Mouse (Mus musculus): ENCODE data around the gene Pias1.

DNA sequence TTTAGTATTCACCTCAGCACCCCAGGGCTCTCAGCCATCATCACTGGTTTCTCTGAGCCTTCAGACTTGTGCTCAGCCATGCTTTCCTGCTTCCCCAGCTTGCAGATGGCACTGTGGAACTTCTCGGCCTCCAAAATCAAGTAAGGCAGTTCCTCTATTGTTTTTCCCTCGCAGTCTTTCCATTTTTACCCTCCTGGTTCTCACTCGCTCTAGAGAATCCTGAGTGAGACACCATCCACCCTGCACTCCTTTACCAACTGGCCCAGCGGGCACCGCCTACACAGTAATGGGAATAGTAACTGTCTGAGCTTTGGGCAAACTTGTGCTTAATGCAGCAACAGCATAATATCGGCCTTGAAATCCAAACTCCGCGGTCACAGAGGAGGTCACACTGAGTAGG, 82.7 kb downstream of the Pias1 start:
- TF ChIP-seq MYB (IDR thresholded peaks at IDR 0.05; ENCODE audit: low read depth, low read length): no peak
- no peak for TF ChIP-seq CTCF (IDR thresholded peaks at IDR 0.05 in 2 of 3, conservative IDR thresholded peaks at IDR 0.05 in 1 of 3; ENCODE audit: control insufficient read depth in 1 of 3, insufficient read depth in 1 of 3, low read depth in 2 of 3, low read length in 3 of 3, poor library complexity in 1 of 3, severe bottlenecking in 1 of 3)
- TF ChIP-seq ZKSCAN1 (IDR thresholded peaks at IDR 0.05; ENCODE audit: low read depth, low read length): no peak
- no peak for TF ChIP-seq NRF1 (IDR thresholded peaks at IDR 0.05; ENCODE audit: insufficient read depth, low read depth, low read length, poor library complexity, severe bottlenecking)
- TF ChIP-seq UBTF (IDR thresholded peaks at IDR 0.05; ENCODE audit: borderline replicate concordance, insufficient read depth, low read depth, low read length): no peak
- no peak for TF ChIP-seq EP300 (IDR thresholded peaks at IDR 0.05; ENCODE audit: low read depth in 1 of 2, low read length in 2 of 2)
- no peak for TF ChIP-seq ELF1 (IDR thresholded peaks at IDR 0.05; ENCODE audit: low read depth, low read length)
- no peak for TF ChIP-seq JUND (IDR thresholded peaks at IDR 0.05; ENCODE audit: low read depth, low read length)

Data from MEL (cell line).